Mouse (Mus musculus) bone marrow, adult 2 months (tissue): Measurements from ENCODE around the gene Pds5b.

Source experiments
- CTCF ChIP-seq: fragments of 200-500 bp; IDR thresholded peaks from 2 replicates; pipeline ENCODE4 v1.5.1; 2011; ENCODE audit warnings: low read length, control low read depth; ENCODE audit not compliant: control insufficient read depth, insufficient read depth
- POLR2A ChIP-seq: fragments of 200-500 bp; IDR thresholded peaks from 2 replicates; pipeline ENCODE4 v1.6.1; 2011; ENCODE audit warnings: low read depth, mild to moderate bottlenecking, control low read depth, low read length, borderline replicate concordance; ENCODE audit not compliant: control insufficient read depth

- peak; percentile 37 for TF ChIP-seq CTCF
- no peak for TF ChIP-seq POLR2A
Measured at GRCm38 (mm10) chr5:150717775-150718174, 44.2 kb downstream of the Pds5b start.
